ENCODE assay signal across 8 mouse cellular contexts in the genomic region with DNA sequence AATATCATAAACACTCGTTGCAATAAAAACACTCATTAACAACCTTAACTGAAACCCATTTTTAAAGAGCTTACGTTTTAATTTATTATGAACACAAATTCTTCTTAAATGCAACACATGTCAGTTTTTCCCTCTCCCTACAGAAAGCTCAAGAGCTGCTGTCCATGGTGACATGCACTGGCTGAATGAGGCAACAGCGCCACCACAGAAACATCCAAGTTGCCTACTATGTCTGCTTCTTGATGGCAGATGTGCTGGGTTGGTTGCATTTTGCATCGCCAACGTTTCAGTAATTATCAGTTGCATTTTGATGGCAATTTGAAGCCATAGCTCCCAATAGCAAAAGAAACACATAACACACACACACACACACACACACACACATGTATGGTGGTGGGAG. TPM values are rescaled to one million over a fixed set of nuclear protein-coding genes. Genes with fewer than 3 reads are reported as not detected.
A peak's percentile ranks its signal among the peaks of the same experiment; 100 is the strongest.
DNase-seq lines count a peak whose midpoint lies in the region; ATAC-seq and TF ChIP-seq lines count a peak whose summit lies in the region.

No protein-coding gene starts in this region.

- H3K27ac ChIP-seq in cortical plate, adult 2 months (ENCODE audit: insufficient read depth, low read length), result no peak overlapping the region
- no peak overlapping the region for H3K27ac ChIP-seq in hindbrain, embryonic 10.5 days
- no peak overlapping the region for H3K27ac ChIP-seq in midbrain, embryonic 11.5 days (ENCODE audit: low read depth, low read length)
- H3K27ac ChIP-seq in heart, adult 2 months, result no peak overlapping the region

- H3K27me3 ChIP-seq in hindbrain, embryonic 10.5 days (ENCODE audit: insufficient read depth, poor library complexity, severe bottlenecking), result peaks cover 25% of the 10 kb centered on the region
- H3K27me3 ChIP-seq in midbrain, embryonic 11.5 days (ENCODE audit: control insufficient read depth, insufficient read depth, low read length), result no peaks in the 10 kb centered on the region; the same call in 1 of the 2 replicates
- H3K27me3 ChIP-seq in heart, adult 2 months (ENCODE audit: control insufficient read depth, insufficient read depth, low read length), result peaks cover 11% of the 10 kb centered on the region

- WGBS in hindbrain, embryonic 10.5 days, result 8% methylated on average over 5 of the region's 5 CpGs
- WGBS in midbrain, embryonic 11.5 days, result 7% methylated on average over 5 of the region's 5 CpGs
- 9% methylated on average over 5 of the region's 5 CpGs for WGBS in heart, adult 2 months

- ATAC-seq in midbrain, embryonic 11.5 days (ENCODE audit: low FRiP score), result no peak

- peak overlapping the region; percentile 84 for H3K4me3 ChIP-seq in cortical plate, adult 2 months (ENCODE audit: insufficient read depth, low read length)
- peak overlapping the region; percentile 82 for H3K4me3 ChIP-seq in hindbrain, embryonic 10.5 days
- H3K4me3 ChIP-seq in midbrain, embryonic 11.5 days (ENCODE audit: low read depth, low read length), result peak overlapping the region; percentile 70
- no peak overlapping the region for H3K4me3 ChIP-seq in heart, adult 2 months

- H3K79me2 ChIP-seq in heart, adult 2 months (replicated peaks; ENCODE audit: control insufficient read depth, insufficient read depth, low read length), result no peaks in the 10 kb centered on the region

- H3K9ac ChIP-seq in midbrain, embryonic 11.5 days (ENCODE audit: low read length), result no peak overlapping the region
- H3K9ac ChIP-seq in heart, adult 2 months (ENCODE audit: low read depth, low read length), result no peak overlapping the region

- intact Hi-C loops in heart, adult 2 months (cut with DNase I), result no loop called here

- peak; percentile 62 to 71 for DNase-seq in left cerebral cortex, adult 18-20 months (ENCODE audit: low spot score in 2 of 2)
- DNase-seq in left cerebral cortex, adult 11 months (ENCODE audit: low spot score), result no peak
- peak; percentile 54 for DNase-seq in hindbrain, embryonic 10.5 days (ENCODE audit: low spot score)
- DNase-seq in midbrain, embryonic 11.5 days (ENCODE audit: low spot score, missing footprints), result no peak
- DNase-seq in urinary bladder, postnatal 14 days (ENCODE audit: low spot score), result no peak
- no peak for DNase-seq in heart, adult 2 months
- no peak for DNase-seq in thymus, postnatal 0 days (ENCODE audit: low spot score)

- peak overlapping the region; percentile 93 for H3K4me2 ChIP-seq in midbrain, embryonic 11.5 days

- peaks cover 2% of the 10 kb centered on the region; the same call in 1 of the 2 replicates for H3K4me1 ChIP-seq in cortical plate, adult 2 months (ENCODE audit: control insufficient read depth, insufficient read depth, low read length)
- peaks cover 28% of the 10 kb centered on the region for H3K4me1 ChIP-seq in hindbrain, embryonic 10.5 days (replicated peaks)
- peaks cover 5% of the 10 kb centered on the region for H3K4me1 ChIP-seq in midbrain, embryonic 11.5 days (ENCODE audit: control insufficient read depth, insufficient read depth, low read length)
- no peaks in the 10 kb centered on the region for H3K4me1 ChIP-seq in heart, adult 2 months (ENCODE audit: control insufficient read depth, insufficient read depth, low read length)

- H3K9me3 ChIP-seq in hindbrain, embryonic 10.5 days, result no peaks in the 10 kb centered on the region
- H3K9me3 ChIP-seq in midbrain, embryonic 11.5 days (ENCODE audit: control insufficient read depth, low read length), result no peaks in the 10 kb centered on the region

- TF ChIP-seq EP300 in heart, adult 2 months (IDR thresholded peaks at IDR 0.05; ENCODE audit: insufficient read depth, low read depth, low read length), result no peak

- no peaks in the 10 kb centered on the region for H3K36me3 ChIP-seq in hindbrain, embryonic 10.5 days
- H3K36me3 ChIP-seq in midbrain, embryonic 11.5 days (ENCODE audit: control insufficient read depth, insufficient read depth, low read length), result no peaks in the 10 kb centered on the region
- no peaks in the 10 kb centered on the region for H3K36me3 ChIP-seq in heart, adult 2 months (ENCODE audit: control insufficient read depth, insufficient read depth, low read length)

- peak; percentile 78 for TF ChIP-seq CTCF in cortical plate, adult 2 months (IDR thresholded peaks at IDR 0.05; ENCODE audit: extremely low read depth, insufficient read depth, low read length)
- TF ChIP-seq CTCF in heart, adult 2 months (IDR thresholded peaks at IDR 0.05), result no peak

- TF ChIP-seq POLR2A in cortical plate, adult 2 months (IDR thresholded peaks at IDR 0.05; ENCODE audit: extremely low read depth, insufficient read depth, low read length), result peak; percentile 55
- TF ChIP-seq POLR2A in heart, adult 2 months (IDR thresholded peaks at IDR 0.05; ENCODE audit: insufficient read depth, low read depth, low read length), result no peak

RNA-seq across cellular contexts. Expression of a gene that starts 2.4 kb away (rescaled TPM):
- 100 to 1,000 TPM; 483 to 499 TPM for total RNA-seq in left cerebral cortex, adult 18-20 months (2021)
- polyA plus RNA-seq in cortical plate, adult 2 months (2012; rRNA removed), result 319 and 365 TPM in 2 replicates
- 48.5 and 78.2 TPM in 2 replicates for polyA plus RNA-seq in hindbrain, embryonic 10.5 days (2016; fragmentation: Nextera tagmentation; extraction: Ambion mirVana)
- 81.0 and 84.3 TPM in 2 replicates for polyA plus RNA-seq in midbrain, embryonic 11.5 days (2014; fragmentation: Nextera tagmentation; extraction: Ambion mirVana)
- total RNA-seq in heart, adult 2 months (2021), result under 1 TPM in 1 of 2 experiments, not detected in 1; 0.08 TPM
- 0.06 and 0.23 TPM in 2 replicates for polyA plus RNA-seq in heart, adult 2 months (2012; rRNA removed)
- 4.7 and 4.9 TPM in 2 replicates for polyA plus RNA-seq in thymus, postnatal 0 days (2015; fragmentation: Nextera tagmentation; extraction: Ambion mirVana)

Comparison
In these comparisons a context has a peak if more than half of its experiments do, and no peak if none do; other contexts are left out.
1. DNase-seq: peak in left cerebral cortex, adult 18-20 months (2 of 2) and hindbrain, embryonic 10.5 days (single experiment); none in left cerebral cortex, adult 11 months (single experiment), midbrain, embryonic 11.5 days (single experiment), urinary bladder, postnatal 14 days (single experiment), heart, adult 2 months (0 of 2) and thymus, postnatal 0 days (single experiment).